Mouse (Mus musculus): Measurements from ENCODE around the gene Naa20.

Naa20 gene

DNA sequence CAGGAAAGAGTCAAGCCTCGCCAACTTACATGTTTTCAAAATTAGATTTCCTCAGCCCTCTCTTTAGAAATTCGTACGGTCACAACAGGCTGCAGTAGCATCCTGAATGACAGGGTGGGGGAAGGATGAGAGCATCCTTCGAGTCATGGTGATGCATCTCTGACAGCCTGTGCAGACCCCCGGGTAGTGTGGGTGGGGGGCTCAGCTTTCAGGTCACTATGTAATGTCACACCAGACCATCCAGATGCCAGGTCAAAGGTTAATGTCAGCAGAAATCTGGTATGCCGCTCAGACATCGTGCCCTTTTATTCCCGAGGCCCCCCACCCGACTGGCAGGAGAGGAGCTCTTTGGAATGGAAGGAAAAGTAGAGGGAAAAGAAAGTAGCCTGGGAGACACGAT, 48.3 kb downstream of the Naa20 start:
- no peak for DNase-seq (ENCODE audit: low spot score)

DNA sequence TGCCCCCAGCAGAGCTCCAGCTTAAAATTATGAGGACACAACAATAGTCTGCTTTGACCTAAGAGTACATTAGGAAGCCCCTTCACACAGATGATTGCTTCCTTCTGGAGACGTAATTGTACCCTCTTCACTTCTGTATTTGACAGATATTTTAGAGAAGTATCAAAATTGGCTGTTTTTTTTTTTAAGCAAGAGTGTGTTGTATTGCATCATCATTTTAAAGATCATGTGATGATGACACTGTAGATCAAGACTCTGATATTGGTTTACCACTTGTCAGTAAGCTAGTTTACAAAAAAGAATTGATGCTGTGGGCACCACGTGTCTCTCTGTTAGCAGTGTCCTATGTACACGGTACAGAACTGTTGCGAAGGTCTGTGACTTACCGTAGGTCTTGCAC, 50.8 kb downstream of the Naa20 start:
- no peak for DNase-seq (ENCODE audit: low spot score)

- no peak for DNase-seq (ENCODE audit: low spot score)
Measured at GRCm38 (mm10) chr2:145955844-145956243, 53.9 kb downstream of the Naa20 start.

DNA sequence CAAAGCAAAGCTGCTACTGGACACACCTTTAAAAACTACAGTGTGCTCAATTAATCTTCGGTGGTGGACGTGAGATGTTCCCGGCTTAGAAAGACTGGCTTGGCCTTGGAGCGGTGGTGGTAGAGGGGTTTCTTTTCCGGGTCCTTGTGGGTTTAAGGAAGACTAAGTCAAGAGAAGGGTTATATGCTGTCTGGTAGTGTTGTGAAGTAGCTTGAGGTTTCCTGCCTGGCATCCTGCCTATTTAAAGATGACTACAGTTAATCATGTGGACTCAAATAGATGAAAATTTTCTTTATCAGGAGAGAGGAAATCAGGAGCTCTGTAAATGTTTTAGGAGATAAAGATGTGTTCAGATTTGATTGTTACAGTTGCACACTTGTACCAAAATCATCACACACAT, 54.4 kb downstream of the Naa20 start:
- no peak for DNase-seq (ENCODE audit: low spot score)

DNA sequence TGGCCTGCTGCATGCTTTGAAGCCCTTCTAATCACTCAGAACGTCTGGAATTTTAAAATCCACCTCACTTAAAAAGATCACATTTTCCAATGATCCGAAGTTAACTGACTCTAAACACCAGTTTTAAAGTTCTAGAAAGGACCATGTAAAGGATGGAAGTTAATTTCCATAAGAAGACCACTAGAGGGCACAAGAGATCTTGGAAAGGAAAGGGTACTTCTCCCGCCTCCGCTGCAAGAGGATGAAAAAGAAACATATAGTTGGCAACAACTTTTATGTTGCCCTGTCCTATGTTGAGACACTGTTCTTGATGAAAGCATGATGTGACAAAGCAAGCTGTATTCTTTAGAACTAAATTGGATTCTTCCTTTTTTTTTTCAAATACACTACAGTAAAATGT, 55.6 kb downstream of the Naa20 start:
- no peak for DNase-seq (ENCODE audit: low spot score)

DNA sequence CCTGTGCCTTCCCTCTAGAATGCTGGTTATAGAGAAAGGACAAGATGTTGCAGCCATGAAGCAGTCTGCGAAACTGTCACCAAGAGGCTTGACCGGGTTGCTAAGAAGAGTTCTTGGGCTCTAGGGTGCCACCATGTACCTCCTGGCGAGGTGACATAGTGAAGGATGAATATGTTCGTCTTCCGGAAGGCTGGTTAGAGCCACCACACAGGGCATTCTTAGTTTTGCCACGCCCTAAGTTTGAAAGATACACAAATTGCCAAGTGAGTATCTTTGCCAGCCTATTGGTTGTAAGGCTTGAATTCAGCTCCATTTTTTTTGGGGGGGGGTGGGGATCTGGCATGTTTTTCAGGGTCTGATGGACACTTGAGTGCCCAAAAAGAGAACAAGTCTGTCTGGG, 56.2 kb downstream of the Naa20 start:
- DNase-seq (ENCODE audit: low spot score): no peak

- no peak for DNase-seq (ENCODE audit: low spot score)
Measured at GRCm38 (mm10) chr2:145958551-145958950, 56.7 kb downstream of the Naa20 start.

DNA sequence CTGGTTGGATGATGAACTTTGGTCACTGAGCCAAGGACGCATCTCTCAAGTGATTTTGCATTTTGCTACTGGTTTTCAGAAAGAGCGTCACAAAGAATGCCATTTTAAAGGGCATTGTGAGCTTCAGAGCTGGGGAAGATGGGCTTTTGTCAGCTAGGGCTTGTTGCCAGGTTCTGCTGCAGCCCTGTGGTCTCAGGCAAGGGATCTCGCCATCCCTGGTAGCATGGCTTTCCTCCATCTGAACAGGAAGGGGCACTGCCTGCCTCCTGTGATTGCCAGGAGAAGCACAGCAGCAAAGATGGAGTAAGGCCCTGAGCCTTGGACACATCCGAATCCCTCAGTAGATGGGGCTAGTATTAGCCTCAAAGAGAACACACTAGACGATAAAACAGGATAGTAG, 60.0 kb downstream of the Naa20 start:
- no peak for DNase-seq (ENCODE audit: low spot score)
